ENCODE assay signal across 8 mouse cellular contexts in genomic region chr19:8819596-8820423, GRCm38 (mm10). TPM values are rescaled to one million over a fixed set of nuclear protein-coding genes. Genes with fewer than 3 reads are reported as not detected.
DNase-seq lines count a peak whose midpoint lies in the region; ATAC-seq and TF ChIP-seq lines count a peak whose summit lies in the region.

Hnrnpul2 (plus strand) TSS chr19:8820010.

- ATAC-seq in frontal cortex, adult (ENCODE audit: low TSS enrichment): peak; percentile 88
- ATAC-seq in lung, postnatal 0 days: peak; percentile 94

- peaks cover 54% of the 10 kb centered on the region for H3K36me3 ChIP-seq in hindbrain, embryonic 10.5 days
- H3K36me3 ChIP-seq in lung, postnatal 0 days (ENCODE audit: insufficient read depth, low read length): peaks cover 12% of the 10 kb centered on the region

- H3K4me3 ChIP-seq in hindbrain, embryonic 10.5 days: peak within 1 kb of the TSS; percentile 100
- peak within 1 kb of the TSS; percentile 99 for H3K4me3 ChIP-seq in lung, postnatal 0 days (ENCODE audit: low read depth, low read length)

- no peaks in the 10 kb centered on the region for H3K27me3 ChIP-seq in hindbrain, embryonic 10.5 days (ENCODE audit: insufficient read depth, poor library complexity, severe bottlenecking)
- H3K27me3 ChIP-seq in lung, postnatal 0 days (replicated peaks; ENCODE audit: insufficient read depth, low read length): no peaks in the 10 kb centered on the region

- peak within 1 kb of the TSS; percentile 91 for H3K9ac ChIP-seq in lung, postnatal 0 days (replicated peaks; ENCODE audit: low read depth)

- no peak; the same call in 1 of the 2 replicates for TF ChIP-seq EP300 in lung, postnatal 0 days (IDR thresholded peaks at IDR 0.05)

- peak; percentile 97 for DNase-seq in MEL-GATA-1-ER (ENCODE audit: extremely low read depth, low read depth)
- DNase-seq in cerebellum, adult 9-10 months: peak; percentile 98
- DNase-seq in hindbrain, embryonic 10.5 days (ENCODE audit: low spot score): peak; percentile 98
- peak; percentile 99 for DNase-seq in layer of hippocampus, adult 9-11 months
- DNase-seq in lung, postnatal 0 days (ENCODE audit: low spot score): peak; percentile 100
- peak; percentile 95 for DNase-seq in ovary, postnatal 14 days (ENCODE audit: low spot score)
- DNase-seq in thymus, postnatal 14 days: peak; percentile 98

- peak within 1 kb of the TSS; percentile 73 for H3K4me2 ChIP-seq in lung, postnatal 0 days (replicated peaks; ENCODE audit: low read depth, low read length)

- no peaks in the 10 kb centered on the region for H3K9me3 ChIP-seq in hindbrain, embryonic 10.5 days
- H3K9me3 ChIP-seq in lung, postnatal 0 days (ENCODE audit: low read length): no peaks in the 10 kb centered on the region

- TF ChIP-seq CTCF in lung, postnatal 0 days (IDR thresholded peaks at IDR 0.05): peak; percentile 24; the same call in 1 of the 2 replicates

- WGBS in hindbrain, embryonic 10.5 days: under 1% methylated on average over 83 of the region's 83 CpGs
- under 1% methylated on average over 66 of the region's 83 CpGs for WGBS in lung, postnatal 0 days

- H3K27ac ChIP-seq in hindbrain, embryonic 10.5 days: peak within 1 kb of the TSS; percentile 98
- H3K27ac ChIP-seq in lung, postnatal 0 days (ENCODE audit: low read length): peak within 1 kb of the TSS; percentile 97

- H3K4me1 ChIP-seq in hindbrain, embryonic 10.5 days (replicated peaks): peaks cover 48% of the 10 kb centered on the region
- 0 out of 2 replicates have a peak, but pooled peaks cover 5% of the 10 kb centered on the region for H3K4me1 ChIP-seq in lung, postnatal 0 days (ENCODE audit: insufficient read depth, low read depth, low read length)

RNA-seq across cellular contexts. Expression of gene Hnrnpul2, which starts in this region (rescaled TPM):
- 4.1 and 4.5 TPM in 2 replicates for polyA plus RNA-seq in hindbrain, embryonic 10.5 days (2016; fragmentation: Nextera tagmentation; extraction: Ambion mirVana)
- polyA plus RNA-seq in lung, postnatal 0 days (2015; fragmentation: Nextera tagmentation; extraction: Ambion mirVana): 4.3 and 5.3 TPM in 2 replicates

Comparison
In these comparisons a context has a peak if more than half of its experiments do, and no peak if none do; other contexts are left out.
1. Peak in every context shown above with its lines: DNase-seq, ATAC-seq, H3K4me3 ChIP-seq and H3K27ac ChIP-seq.